Mouse (Mus musculus): Measurements from ENCODE around the gene Cntn6. TPM values are rescaled to one million over a fixed set of nuclear protein-coding genes. Genes with fewer than 3 reads are reported as not detected.

The Cntn6 gene
- polyA plus RNA-seq, 1 experiment from 2014 or later: 0.38 TPM

- Histone ChIP-seq H3K4me3 (ENCODE audit: control insufficient read depth in 1 of 2, insufficient read depth in 1 of 2, low read depth in 1 of 2, low read length in 2 of 2) (no peak overlapping the region), H3K27me3 (ENCODE audit: control insufficient read depth, insufficient read depth, low read length) (no peaks in the 10 kb centered on the region), H3K4me2 (ENCODE audit: low read length) (no peak overlapping the region), H3K4me1 (ENCODE audit: control insufficient read depth in 2 of 2, insufficient read depth in 2 of 2, low read length in 2 of 2) (no peaks in the 10 kb centered on the region), H3K36me3 (ENCODE audit: control insufficient read depth, insufficient read depth, low read length) (no peaks in the 10 kb centered on the region), H3K9me3 (ENCODE audit: control insufficient read depth, low read length) (no peaks in the 10 kb centered on the region), H3K9ac (ENCODE audit: low read length) (no peak overlapping the region), H3K27ac (replicated peaks in 1 of 2; ENCODE audit: control insufficient read depth in 1 of 2, insufficient read depth in 1 of 2, low read depth in 2 of 2, low read length in 2 of 2) (no peak overlapping the region)
- 53% methylated on average over 3 of the region's 3 CpGs for WGBS
- ATAC-seq (ENCODE audit: insufficient number of reproducible peaks, insufficient read depth, low FRiP score, low read depth): no peak
Observed at GRCm38 (mm10) chr6:104588028-104588427, 95.4 kb downstream of the Cntn6 start.

GRCm38 (mm10) chr6:104600838-104601397 lies 108.3 kb downstream of the Cntn6 start:
- no peak overlapping the region for H3K9ac ChIP-seq (ENCODE audit: low read length)
- 84% methylated on average over 2 of the region's 2 CpGs for WGBS
- H3K4me3 ChIP-seq (ENCODE audit: control insufficient read depth in 1 of 2, insufficient read depth in 1 of 2, low read depth in 1 of 2, low read length in 2 of 2): no peak overlapping the region
- no peak overlapping the region for H3K27ac ChIP-seq (replicated peaks in 1 of 2; ENCODE audit: control insufficient read depth in 1 of 2, insufficient read depth in 1 of 2, low read depth in 2 of 2, low read length in 2 of 2)
- H3K9me3 ChIP-seq (ENCODE audit: control insufficient read depth, low read length): no peaks in the 10 kb centered on the region
- no peak overlapping the region for H3K4me2 ChIP-seq (ENCODE audit: low read length)
- no peaks in the 10 kb centered on the region for H3K27me3 ChIP-seq (ENCODE audit: control insufficient read depth, insufficient read depth, low read length)
- no peaks in the 10 kb centered on the region for H3K4me1 ChIP-seq (ENCODE audit: control insufficient read depth in 2 of 2, insufficient read depth in 2 of 2, low read length in 2 of 2)
- H3K36me3 ChIP-seq (ENCODE audit: control insufficient read depth, insufficient read depth, low read length): no peaks in the 10 kb centered on the region
- no peak for ATAC-seq (ENCODE audit: insufficient number of reproducible peaks, insufficient read depth, low FRiP score, low read depth)

- Histone ChIP-seq H3K36me3 (ENCODE audit: control insufficient read depth, insufficient read depth, low read length) (no peaks in the 10 kb centered on the region), H3K4me1 (ENCODE audit: control insufficient read depth in 2 of 2, insufficient read depth in 2 of 2, low read length in 2 of 2) (no peaks in the 10 kb centered on the region), H3K27ac (replicated peaks in 1 of 2; ENCODE audit: control insufficient read depth in 1 of 2, insufficient read depth in 1 of 2, low read depth in 2 of 2, low read length in 2 of 2) (no peak overlapping the region), H3K4me3 (ENCODE audit: control insufficient read depth in 1 of 2, insufficient read depth in 1 of 2, low read depth in 1 of 2, low read length in 2 of 2) (no peak overlapping the region), H3K27me3 (ENCODE audit: control insufficient read depth, insufficient read depth, low read length) (no peaks in the 10 kb centered on the region), H3K4me2 (ENCODE audit: low read length) (no peak overlapping the region), H3K9ac (ENCODE audit: low read length) (no peak overlapping the region), H3K9me3 (ENCODE audit: control insufficient read depth, low read length) (no peaks in the 10 kb centered on the region)
- ATAC-seq (ENCODE audit: insufficient number of reproducible peaks, insufficient read depth, low FRiP score, low read depth): no peak
Observed at GRCm38 (mm10) chr6:104602894-104603293, 110.3 kb downstream of the Cntn6 start.

GRCm38 (mm10) chr6:104603371-104603770 lies 110.8 kb downstream of the Cntn6 start:
- H3K4me2 ChIP-seq (ENCODE audit: low read length): no peak overlapping the region
- H3K4me3 ChIP-seq (ENCODE audit: control insufficient read depth in 1 of 2, insufficient read depth in 1 of 2, low read depth in 1 of 2, low read length in 2 of 2): no peak overlapping the region
- no peaks in the 10 kb centered on the region for H3K27me3 ChIP-seq (ENCODE audit: control insufficient read depth, insufficient read depth, low read length)
- no peaks in the 10 kb centered on the region for H3K36me3 ChIP-seq (ENCODE audit: control insufficient read depth, insufficient read depth, low read length)
- ATAC-seq (ENCODE audit: insufficient number of reproducible peaks, insufficient read depth, low FRiP score, low read depth): no peak
- no peak overlapping the region for H3K9ac ChIP-seq (ENCODE audit: low read length)
- WGBS: 48% methylated on average over 4 of the region's 4 CpGs
- H3K9me3 ChIP-seq (ENCODE audit: control insufficient read depth, low read length): no peaks in the 10 kb centered on the region
- no peaks in the 10 kb centered on the region for H3K4me1 ChIP-seq (ENCODE audit: control insufficient read depth in 2 of 2, insufficient read depth in 2 of 2, low read length in 2 of 2)
- no peak overlapping the region for H3K27ac ChIP-seq (replicated peaks in 1 of 2; ENCODE audit: control insufficient read depth in 1 of 2, insufficient read depth in 1 of 2, low read depth in 2 of 2, low read length in 2 of 2)

DNA sequence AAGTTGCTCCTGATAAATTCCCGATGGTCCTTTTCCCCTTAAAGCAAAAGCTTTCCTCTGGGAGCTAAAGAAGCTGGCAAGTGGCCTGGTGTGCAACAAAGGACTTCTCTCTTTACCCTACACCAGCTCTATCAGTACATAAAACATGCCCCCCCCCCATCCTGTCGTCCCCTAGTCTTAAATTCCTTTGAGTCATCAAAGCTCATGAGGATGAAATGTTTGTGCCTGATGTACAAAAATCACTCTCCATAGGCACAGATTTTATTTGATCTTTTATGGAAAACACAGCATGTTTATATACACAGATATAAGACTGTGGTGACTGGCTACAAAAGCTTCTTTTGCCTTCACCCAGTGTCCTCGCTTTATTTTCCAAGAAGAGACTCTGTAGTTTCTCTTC lies 112.6 kb downstream of the Cntn6 start:
- no peak for ATAC-seq (ENCODE audit: insufficient number of reproducible peaks, insufficient read depth, low FRiP score, low read depth)
- Histone ChIP-seq H3K27ac (replicated peaks in 1 of 2; ENCODE audit: control insufficient read depth in 1 of 2, insufficient read depth in 1 of 2, low read depth in 2 of 2, low read length in 2 of 2) (no peak overlapping the region), H3K27me3 (ENCODE audit: control insufficient read depth, insufficient read depth, low read length) (no peaks in the 10 kb centered on the region), H3K4me3 (ENCODE audit: control insufficient read depth in 1 of 2, insufficient read depth in 1 of 2, low read depth in 1 of 2, low read length in 2 of 2) (no peak overlapping the region), H3K9ac (ENCODE audit: low read length) (no peak overlapping the region), H3K36me3 (ENCODE audit: control insufficient read depth, insufficient read depth, low read length) (no peaks in the 10 kb centered on the region), H3K9me3 (ENCODE audit: control insufficient read depth, low read length) (no peaks in the 10 kb centered on the region), H3K4me1 (ENCODE audit: control insufficient read depth in 2 of 2, insufficient read depth in 2 of 2, low read length in 2 of 2) (no peaks in the 10 kb centered on the region), H3K4me2 (ENCODE audit: low read length) (no peak overlapping the region)
- WGBS: 46% methylated on average over 3 of the region's 3 CpGs

- WGBS: 74% methylated on average over 3 of the region's 3 CpGs
- H3K27ac ChIP-seq (replicated peaks in 1 of 2; ENCODE audit: control insufficient read depth in 1 of 2, insufficient read depth in 1 of 2, low read depth in 2 of 2, low read length in 2 of 2): no peak overlapping the region
- ATAC-seq (ENCODE audit: insufficient number of reproducible peaks, insufficient read depth, low FRiP score, low read depth): no peak
Observed at GRCm38 (mm10) chr6:104653518-104653917, 160.9 kb downstream of the Cntn6 start.

DNA sequence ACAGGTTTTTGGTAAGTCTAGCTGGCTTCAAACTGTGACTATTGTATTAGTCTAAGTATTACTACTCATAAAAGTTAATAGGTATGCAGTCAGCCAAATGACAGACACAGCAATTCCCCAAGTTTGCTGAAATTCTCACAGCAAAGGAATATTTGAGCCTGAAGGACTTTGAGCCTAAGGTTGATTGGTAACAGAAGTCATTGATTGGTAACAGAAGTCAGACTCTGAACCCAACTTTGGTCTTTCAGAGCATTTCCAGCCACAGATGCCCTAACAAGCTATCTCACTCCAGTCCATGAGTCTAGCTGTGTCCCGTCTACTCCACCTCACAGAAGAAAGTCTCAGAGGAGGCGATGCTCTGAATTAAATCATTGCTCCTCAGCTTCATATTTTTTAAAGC lies 176.1 kb downstream of the Cntn6 start:
- Histone ChIP-seq H3K9me3 (ENCODE audit: control insufficient read depth, low read length) (no peaks in the 10 kb centered on the region), H3K36me3 (ENCODE audit: control insufficient read depth, insufficient read depth, low read length) (no peaks in the 10 kb centered on the region), H3K27me3 (ENCODE audit: control insufficient read depth, insufficient read depth, low read length) (no peaks in the 10 kb centered on the region), H3K9ac (ENCODE audit: low read length) (no peak overlapping the region), H3K4me2 (ENCODE audit: low read length) (no peak overlapping the region), H3K27ac (replicated peaks in 1 of 2; ENCODE audit: control insufficient read depth in 1 of 2, insufficient read depth in 1 of 2, low read depth in 2 of 2, low read length in 2 of 2) (no peak overlapping the region), H3K4me1 (ENCODE audit: control insufficient read depth in 2 of 2, insufficient read depth in 2 of 2, low read length in 2 of 2) (no peaks in the 10 kb centered on the region), H3K4me3 (ENCODE audit: control insufficient read depth in 1 of 2, insufficient read depth in 1 of 2, low read depth in 1 of 2, low read length in 2 of 2) (no peak overlapping the region)
- WGBS: 86% methylated on average over 2 of the region's 2 CpGs
- ATAC-seq (ENCODE audit: insufficient number of reproducible peaks, insufficient read depth, low FRiP score, low read depth): no peak

More at GRCm38 (mm10) chr6:104653518-104653917, 160.9 kb downstream of the Cntn6 start:
- Histone ChIP-seq H3K4me2 (ENCODE audit: low read length) (no peak overlapping the region), H3K27me3 (ENCODE audit: control insufficient read depth, insufficient read depth, low read length) (no peaks in the 10 kb centered on the region), H3K9ac (ENCODE audit: low read length) (no peak overlapping the region), H3K4me3 (ENCODE audit: control insufficient read depth in 1 of 2, insufficient read depth in 1 of 2, low read depth in 1 of 2, low read length in 2 of 2) (no peak overlapping the region), H3K36me3 (ENCODE audit: control insufficient read depth, insufficient read depth, low read length) (no peaks in the 10 kb centered on the region), H3K4me1 (ENCODE audit: control insufficient read depth in 2 of 2, insufficient read depth in 2 of 2, low read length in 2 of 2) (no peaks in the 10 kb centered on the region), H3K9me3 (ENCODE audit: control insufficient read depth, low read length) (no peaks in the 10 kb centered on the region)

- H3K27me3 ChIP-seq (ENCODE audit: control insufficient read depth, insufficient read depth, low read length): no peaks in the 10 kb centered on the region
- no peak for ATAC-seq (ENCODE audit: insufficient number of reproducible peaks, insufficient read depth, low FRiP score, low read depth)
- H3K4me3 ChIP-seq (ENCODE audit: control insufficient read depth in 1 of 2, insufficient read depth in 1 of 2, low read depth in 1 of 2, low read length in 2 of 2): no peak overlapping the region
Observed at GRCm38 (mm10) chr6:104674249-104674648, 181.7 kb downstream of the Cntn6 start.

More at GRCm38 (mm10) chr6:104674249-104674648, 181.7 kb downstream of the Cntn6 start:
- Histone ChIP-seq H3K4me1 (ENCODE audit: control insufficient read depth in 2 of 2, insufficient read depth in 2 of 2, low read length in 2 of 2) (no peaks in the 10 kb centered on the region), H3K4me2 (ENCODE audit: low read length) (no peak overlapping the region), H3K27ac (replicated peaks in 1 of 2; ENCODE audit: control insufficient read depth in 1 of 2, insufficient read depth in 1 of 2, low read depth in 2 of 2, low read length in 2 of 2) (no peak overlapping the region), H3K9ac (ENCODE audit: low read length) (no peak overlapping the region), H3K36me3 (ENCODE audit: control insufficient read depth, insufficient read depth, low read length) (no peaks in the 10 kb centered on the region), H3K9me3 (ENCODE audit: control insufficient read depth, low read length) (no peaks in the 10 kb centered on the region; the same call in 1 of the 2 replicates)
